In the genomic region with DNA sequence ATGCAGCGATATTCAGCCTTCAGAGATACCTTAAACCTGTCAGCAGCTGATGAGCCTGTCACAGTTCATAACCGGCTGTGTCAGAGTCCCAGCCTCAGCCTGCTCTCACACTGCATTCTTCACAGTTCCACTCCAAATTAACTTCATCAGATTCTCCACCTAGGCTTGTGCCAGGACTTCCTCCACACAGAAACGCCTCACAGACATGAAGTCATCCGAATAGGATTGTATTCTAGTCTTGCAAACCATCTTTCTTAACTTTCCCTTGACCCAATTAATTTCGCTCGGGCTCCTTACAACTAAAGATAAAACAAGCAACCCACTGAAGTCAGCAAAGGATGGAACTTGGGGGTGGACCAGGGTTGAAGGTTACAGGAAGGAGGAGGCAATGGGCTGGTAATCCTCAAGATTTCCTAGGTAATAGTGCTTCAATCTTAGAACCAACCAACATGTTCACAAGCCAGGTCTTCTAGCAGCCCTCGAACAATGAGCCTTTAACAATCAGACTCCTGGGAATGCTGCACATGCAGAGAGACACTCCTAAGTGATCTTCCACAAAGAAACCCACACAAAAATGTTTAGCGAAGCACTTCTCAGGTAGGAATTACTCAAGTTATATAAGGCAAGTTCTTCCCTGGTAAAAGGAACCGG, we compare ENCODE assay signal across 8 mouse cellular contexts. TPM values are rescaled to one million over a fixed set of nuclear protein-coding genes. Genes with fewer than 3 reads are reported as not detected.
DNase-seq lines count a peak whose midpoint lies in the region; ATAC-seq lines count a peak whose summit lies in the region.
"Had no signal": no experiment of that assay in that cellular context is flagged by ENCODE, and none has a peak within 500 bp of the region (broad histone marks: within the 10 kb centered on the region; RNA-seq: fewer than 3 reads in every experiment).

No protein-coding gene starts in this region.

- H3K27ac ChIP-seq in liver, embryonic 11.5 days (ENCODE audit: low read depth, low read length), result no peak overlapping the region
- no peak overlapping the region for H3K27ac ChIP-seq in hindbrain, embryonic 10.5 days
- no peak overlapping the region for H3K27ac ChIP-seq in liver, embryonic 12.5 days
- H3K27ac ChIP-seq in stomach, embryonic 15.5 days, result no peak overlapping the region
- H3K27ac ChIP-seq: liver, embryonic 14.5 days had no signal

- no peaks in the 10 kb centered on the region for H3K4me1 ChIP-seq in liver, embryonic 11.5 days (replicated peaks; ENCODE audit: control insufficient read depth, insufficient read depth, low read length)
- H3K4me1 ChIP-seq in hindbrain, embryonic 10.5 days (replicated peaks), result peaks cover 8% of the 10 kb centered on the region; the same call in 1 of the 2 replicates
- H3K4me1 ChIP-seq in liver, embryonic 12.5 days, result no peaks in the 10 kb centered on the region
- 0 out of 2 replicates have a peak, but pooled peaks cover 6% of the 10 kb centered on the region for H3K4me1 ChIP-seq in stomach, embryonic 15.5 days

- H3K4me2 ChIP-seq in liver, embryonic 11.5 days, result peak overlapping the region; percentile 68
- H3K4me2 ChIP-seq in liver, embryonic 12.5 days, result peak overlapping the region; percentile 66
- H3K4me2 ChIP-seq in stomach, embryonic 15.5 days, result peak overlapping the region; percentile 85

- no peak for DNase-seq in liver, embryonic 11.5 days (ENCODE audit: low spot score)
- DNase-seq in liver, result no peak
- DNase-seq in hindbrain, embryonic 10.5 days (ENCODE audit: low spot score), result no peak
- DNase-seq in c-Kit-positive CD71-positive TER-119-positive erythroid progenitor cells, embryonic 14.5 days (ENCODE audit: low spot score), result no peak
- no peak for DNase-seq in kidney, adult 18-20 months

- H3K27me3 ChIP-seq in liver, embryonic 11.5 days (replicated peaks; ENCODE audit: control insufficient read depth, insufficient read depth, low read length), result peaks cover 27% of the 10 kb centered on the region
- H3K27me3 ChIP-seq in hindbrain, embryonic 10.5 days (ENCODE audit: insufficient read depth, poor library complexity, severe bottlenecking), result peaks cover 33% of the 10 kb centered on the region
- H3K27me3 ChIP-seq in liver, embryonic 12.5 days (replicated peaks), result peaks cover 33% of the 10 kb centered on the region
- H3K27me3 ChIP-seq in stomach, embryonic 15.5 days (replicated peaks), result 0 out of 2 replicates have a peak, but pooled peaks cover 8% of the 10 kb centered on the region

- no peaks in the 10 kb centered on the region for H3K36me3 ChIP-seq in liver, embryonic 11.5 days (ENCODE audit: control insufficient read depth, insufficient read depth, low read length)
- no peaks in the 10 kb centered on the region for H3K36me3 ChIP-seq in hindbrain, embryonic 10.5 days
- H3K36me3 ChIP-seq in liver, embryonic 12.5 days, result no peaks in the 10 kb centered on the region
- H3K36me3 ChIP-seq in stomach, embryonic 15.5 days, result no peaks in the 10 kb centered on the region

- no peak for ATAC-seq in liver, embryonic 11.5 days (replicated peaks; ENCODE audit: low FRiP score)
- ATAC-seq in liver, embryonic 12.5 days, result no peak
- ATAC-seq in stomach, embryonic 15.5 days (ENCODE audit: insufficient read depth, low FRiP score, low read depth), result no peak

- H3K9me3 ChIP-seq in liver, embryonic 11.5 days (ENCODE audit: control insufficient read depth, low read length), result no peaks in the 10 kb centered on the region
- H3K9me3 ChIP-seq in hindbrain, embryonic 10.5 days, result no peaks in the 10 kb centered on the region
- no peaks in the 10 kb centered on the region for H3K9me3 ChIP-seq in liver, embryonic 12.5 days (replicated peaks)
- no peaks in the 10 kb centered on the region for H3K9me3 ChIP-seq in stomach, embryonic 15.5 days

- WGBS in liver, embryonic 11.5 days, result 31% methylated on average over 9 of the region's 9 CpGs
- 35% methylated on average over 9 of the region's 9 CpGs for WGBS in hindbrain, embryonic 10.5 days
- WGBS in liver, embryonic 12.5 days (ENCODE audit: insufficient replicate concordance), result 25% methylated on average over 9 of the region's 9 CpGs
- WGBS in stomach, embryonic 15.5 days, result 30% methylated on average over 9 of the region's 9 CpGs

- H3K4me3 ChIP-seq in liver, embryonic 11.5 days (ENCODE audit: low read depth, low read length), result peak overlapping the region; percentile 52
- peak overlapping the region; percentile 64 for H3K4me3 ChIP-seq in hindbrain, embryonic 10.5 days
- H3K4me3 ChIP-seq in liver, embryonic 12.5 days, result peak overlapping the region; percentile 43; the same call in 1 of the 2 replicates
- H3K4me3 ChIP-seq in stomach, embryonic 15.5 days (replicated peaks), result peak overlapping the region; percentile 54

- H3K9ac ChIP-seq in liver, embryonic 11.5 days (ENCODE audit: low read depth, low read length), result no peak overlapping the region
- H3K9ac ChIP-seq in liver, embryonic 12.5 days, result no peak overlapping the region
- H3K9ac ChIP-seq in stomach, embryonic 15.5 days, result no peak overlapping the region
- H3K9ac ChIP-seq: liver, embryonic 14.5 days had no signal

RNA-seq across cellular contexts. Expression of a gene that starts 0.8 kb away (rescaled TPM):
- 6.7 and 8.4 TPM in 2 replicates for polyA plus RNA-seq in liver, embryonic 11.5 days (2014; fragmentation: Nextera tagmentation; extraction: Ambion mirVana)
- polyA plus RNA-seq in hindbrain, embryonic 10.5 days (2016; fragmentation: Nextera tagmentation; extraction: Ambion mirVana), result 10.1 and 15.5 TPM in 2 replicates
- polyA plus RNA-seq in liver, embryonic 12.5 days (2016; fragmentation: Nextera tagmentation; extraction: Ambion mirVana), result 4.0 and 4.2 TPM in 2 replicates
- 13.9 and 16.1 TPM in 2 replicates for polyA plus RNA-seq in stomach, embryonic 15.5 days (2015; fragmentation: Nextera tagmentation; extraction: Ambion mirVana)
